Mouse (Mus musculus) stomach, postnatal 0 days (tissue): ENCODE data around the gene Frmd3. TPM values are rescaled to one million over a fixed set of nuclear protein-coding genes. Genes with fewer than 3 reads are reported as not detected.
"Not testable (repeated sequence)": the region's sequence is repeated elsewhere in the genome, so short reads cannot be mapped to it uniquely, and the experiment has no call there.

ENCODE experiments used
- ATAC-seq: fragments of 200-750 bp; cut with Nextera tagmentation; 2 replicates; pipeline ENCODE4 v1.8.0; 2017; ENCODE audit not compliant: low FRiP score, low TSS enrichment
- DNase-seq: peaks from one replicate; pipeline ENCODE4 v3.0.0-alpha.2; 2016; ENCODE audit warnings: low spot score
- H3K27ac ChIP-seq: fragments of 300-500 bp; sonication (generic); replicated peaks from 2 replicates; pipeline ENCODE4 v1.5.1; 2014; ENCODE audit warnings: mild to moderate bottlenecking, control low read depth
- H3K27me3 ChIP-seq: fragments of 300-500 bp; sonication (generic); 2 replicates; pipeline ENCODE4 v1.6.1; 2014; ENCODE audit warnings: low read length; ENCODE audit not compliant: control insufficient read depth, insufficient read depth
- H3K36me3 ChIP-seq: fragments of 300-500 bp; sonication (generic); 2 replicates; pipeline ENCODE4 v1.6.1; 2014; ENCODE audit warnings: low read length, mixed read lengths; ENCODE audit not compliant: control insufficient read depth, insufficient read depth
- H3K4me1 ChIP-seq: fragments of 300-500 bp; sonication (generic); replicated peaks from 2 replicates; pipeline ENCODE4 v1.6.1; 2014; ENCODE audit warnings: antibody characterized with exemption; ENCODE audit not compliant: control insufficient read depth, insufficient read depth
- H3K4me2 ChIP-seq: fragments of 300-500 bp; sonication (generic); replicated peaks from 2 replicates; pipeline ENCODE4 v1.6.1; 2014; ENCODE audit warnings: low read depth, mild to moderate bottlenecking, control low read depth, moderate library complexity
- H3K4me3 ChIP-seq: fragments of 300-500 bp; sonication (generic); 2 replicates; pipeline ENCODE4 v1.5.1; 2014; ENCODE audit warnings: low read depth, low read length, control low read depth
- H3K9ac ChIP-seq: fragments of 300-500 bp; sonication (generic); 2 replicates; pipeline ENCODE4 v1.6.1; 2014; ENCODE audit warnings: mild to moderate bottlenecking, low read length, control low read depth, mixed read lengths
- H3K9me3 ChIP-seq: fragments of 300-500 bp; sonication (generic); 2 replicates; pipeline ENCODE4 v1.6.1; 2016; ENCODE audit warnings: low read length; ENCODE audit not compliant: control insufficient read depth
- CTCF ChIP-seq: IDR thresholded peaks from 2 replicates; pipeline ENCODE4 v1.5.1; 2016; ENCODE audit warnings: antibody characterized with exemption, low read depth, mild to moderate bottlenecking, moderate library complexity
- EP300 ChIP-seq: optimal IDR thresholded peaks from 2 replicates; pipeline ENCODE3; 2016; ENCODE audit warnings: antibody characterized with exemption
- WGBS: fragments of 180-500 bp; shearing (Covaris S2); extraction: QIAGEN DNeasy Blood & Tissue Kit; methylation state at CpG from one replicate; pipeline ENCODE4 v1.1.7; 2014; 5-methylcytosine and 5-hydroxymethylcytosine counted together
- polyA plus RNA-seq: library from polyadenylated mRNA; unstranded; fragments of >200 nt; fragmentation: Nextera tagmentation; extraction: Ambion mirVana; gene quantifications from 2 replicates; pipeline ENCODE4 v1.2.1, GENCODE M21; 2015

Frmd3 gene
- polyA plus RNA-seq, 1 experiment from 2014 or later, result 0.40 TPM

GRCm38 (mm10) chr4:74043226-74043625 is 30.0 kb downstream of the Frmd3 start:
- TF ChIP-seq CTCF, result no peak
- no peak for TF ChIP-seq EP300
- no peaks in the 10 kb centered on the region for H3K27me3 ChIP-seq
- ATAC-seq, result no peak

GRCm38 (mm10) chr4:74051692-74052091 is 38.5 kb downstream of the Frmd3 start:
- H3K9ac ChIP-seq, result no peak overlapping the region
- no peaks in the 10 kb centered on the region for H3K27me3 ChIP-seq
- no peak overlapping the region for H3K27ac ChIP-seq
- no peak for DNase-seq
- no peak overlapping the region for H3K4me3 ChIP-seq
- H3K36me3 ChIP-seq, result no peaks in the 10 kb centered on the region
- no peak for TF ChIP-seq CTCF
- TF ChIP-seq EP300, result no peak
- WGBS, result 65% methylated on average over 1 of the region's 1 CpGs
- H3K4me1 ChIP-seq, result no peaks in the 10 kb centered on the region
- no peak for ATAC-seq
- H3K4me2 ChIP-seq, result no peak overlapping the region
- no peaks in the 10 kb centered on the region for H3K9me3 ChIP-seq

More at GRCm38 (mm10) chr4:74043226-74043625, 30.0 kb downstream of the Frmd3 start:
- Histone ChIP-seq H3K9me3 (no peaks in the 10 kb centered on the region), H3K27ac (no peak overlapping the region), H3K4me2 (no peak overlapping the region), H3K9ac (no peak overlapping the region), H3K36me3 (no peaks in the 10 kb centered on the region), H3K4me3 (no peak overlapping the region), H3K4me1 (no peaks in the 10 kb centered on the region)
- DNase-seq, result no peak

- TF ChIP-seq CTCF, result no peak
- TF ChIP-seq EP300, result no peak
- Histone ChIP-seq H3K4me3 (no peak overlapping the region), H3K4me2 (no peak overlapping the region), H3K27me3 (no peaks in the 10 kb centered on the region), H3K4me1 (no peaks in the 10 kb centered on the region), H3K36me3 (no peaks in the 10 kb centered on the region), H3K9me3 (no peaks in the 10 kb centered on the region), H3K9ac (no peak overlapping the region), H3K27ac (no peak overlapping the region)
- DNase-seq, result no peak
- no peak for ATAC-seq
- 34% methylated on average over 2 of the region's 2 CpGs for WGBS
These were observed 63.5 kb downstream of the Frmd3 start for GRCm38 (mm10) chr4:74076727-74077126.

- Histone ChIP-seq H3K9me3 (no peaks in the 10 kb centered on the region), H3K27ac (no peak overlapping the region), H3K27me3 (no peaks in the 10 kb centered on the region), H3K4me1 (no peaks in the 10 kb centered on the region), H3K9ac (no peak overlapping the region), H3K4me2 (no peak overlapping the region), H3K4me3 (no peak overlapping the region), H3K36me3 (no peaks in the 10 kb centered on the region)
- DNase-seq (no peak), ATAC-seq (no peak)
- whole genome bisulfite sequencing, result 75% methylated on average over 3 of the region's 3 CpGs
- no peak for TF ChIP-seq EP300
- TF ChIP-seq CTCF, result no peak
These were observed 97.6 kb downstream of the Frmd3 start for GRCm38 (mm10) chr4:74110816-74111215.

- TF ChIP-seq CTCF (no peak), EP300 (no peak)
- no peak overlapping the region for H3K4me3 ChIP-seq
- no peaks in the 10 kb centered on the region for H3K4me1 ChIP-seq
- no peaks in the 10 kb centered on the region for H3K27me3 ChIP-seq
- H3K4me2 ChIP-seq, result no peak overlapping the region
- H3K27ac ChIP-seq, result no peak overlapping the region
- H3K9ac ChIP-seq, result no peak overlapping the region
- ATAC-seq (no peak), DNase-seq (no peak)
- H3K9me3 ChIP-seq, result no peaks in the 10 kb centered on the region
- H3K36me3 ChIP-seq, result no peaks in the 10 kb centered on the region
These were observed 178.3 kb downstream of the Frmd3 start for GRCm38 (mm10) chr4:74191528-74191927.

- H3K27ac ChIP-seq, result no peak overlapping the region
- H3K9ac ChIP-seq, result no peak overlapping the region
- H3K4me2 ChIP-seq, result no peak overlapping the region
- H3K9me3 ChIP-seq, result no peaks in the 10 kb centered on the region
- H3K4me1 ChIP-seq, result no peaks in the 10 kb centered on the region
- ATAC-seq (no peak), DNase-seq (no peak)
- no peaks in the 10 kb centered on the region for H3K27me3 ChIP-seq
- H3K4me3 ChIP-seq, result no peak overlapping the region
- no peaks in the 10 kb centered on the region for H3K36me3 ChIP-seq
- TF ChIP-seq EP300 (no peak), CTCF (no peak)
These were observed 188.1 kb downstream of the Frmd3 start for GRCm38 (mm10) chr4:74201281-74201811.

GRCm38 (mm10) chr4:74221780-74222179 is 208.5 kb downstream of the Frmd3 start:
- H3K36me3 ChIP-seq, ATAC-seq, H3K4me2 ChIP-seq, H3K27me3 ChIP-seq, H3K9me3 ChIP-seq, H3K4me3 ChIP-seq, H3K9ac ChIP-seq, H3K4me1 ChIP-seq, H3K27ac ChIP-seq, DNase-seq: not testable (repeated sequence)
- 89% methylated on average over 1 of the region's 1 CpGs for WGBS
